Mouse (Mus musculus): Measurements from ENCODE around the gene Smyd3.

- TF ChIP-seq EP300 (IDR thresholded peaks at IDR 0.05) (no peak), CTCF (IDR thresholded peaks at IDR 0.05) (no peak)
These were observed 368.2 kb downstream of the Smyd3 start for GRCm38 (mm10) chr1:179149468-179150140.
